Mouse (Mus musculus): ENCODE data around the gene Dnajc9.

Gene Dnajc9

DNA sequence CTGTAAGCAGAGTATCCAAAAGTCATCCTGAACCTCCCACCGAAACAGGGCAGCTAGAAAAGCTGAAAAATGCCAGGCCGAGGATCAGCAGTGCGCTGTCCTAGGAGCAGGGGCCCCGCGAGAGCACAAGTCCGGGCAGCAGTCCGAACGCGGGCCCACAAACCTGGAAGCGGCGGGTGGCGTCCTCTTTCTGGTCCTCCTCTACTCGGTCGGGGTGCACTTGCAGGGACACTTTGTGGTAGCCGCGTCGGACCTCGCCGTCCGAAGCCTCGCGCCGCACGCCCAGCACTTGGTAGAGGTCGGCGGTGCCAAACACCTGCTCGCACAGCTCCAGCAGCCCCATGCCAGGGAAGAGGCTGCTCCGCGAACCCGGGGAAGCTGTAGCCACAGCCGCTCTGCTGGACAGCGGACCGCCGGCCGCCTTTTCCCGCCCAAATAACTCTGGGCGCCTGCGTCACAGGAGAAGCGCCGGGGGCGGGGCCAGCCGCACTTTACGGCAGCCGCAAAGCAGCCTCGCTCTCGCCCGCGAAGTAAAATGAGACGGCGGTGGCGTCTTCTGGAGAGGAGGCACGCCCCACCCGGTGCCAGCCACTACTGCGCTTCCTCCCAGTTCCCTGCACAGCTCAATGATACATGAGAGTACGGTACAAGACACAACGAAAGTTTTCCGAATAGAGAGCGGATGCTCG lies at the start of gene Dnajc9:
TSS of gene Dnajc9 (minus strand) at position 470 of the 689 bp plus-strand sequence.
- peak; percentile 98 to 99 for DNase-seq

DNA sequence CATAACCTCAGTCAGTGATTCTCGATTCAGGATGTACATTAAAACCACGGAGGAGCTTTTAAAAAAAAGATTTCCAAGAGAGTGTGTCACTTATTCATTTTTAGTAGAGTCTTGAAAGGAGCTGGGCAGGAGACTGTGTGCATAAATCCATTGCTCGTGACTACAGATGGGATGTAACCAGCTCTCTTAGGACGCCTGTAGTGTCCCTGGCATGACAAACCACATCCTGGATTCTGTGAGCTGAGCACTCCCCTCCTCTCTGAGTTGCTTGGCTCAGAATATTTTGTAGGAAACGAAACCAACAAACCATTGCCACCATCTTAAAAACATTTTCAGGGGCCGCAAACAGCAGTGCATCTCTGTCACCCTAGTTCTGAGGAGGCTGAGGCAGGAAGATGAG lies 48.3 kb upstream of the Dnajc9 start:
- no peak for DNase-seq

DNA sequence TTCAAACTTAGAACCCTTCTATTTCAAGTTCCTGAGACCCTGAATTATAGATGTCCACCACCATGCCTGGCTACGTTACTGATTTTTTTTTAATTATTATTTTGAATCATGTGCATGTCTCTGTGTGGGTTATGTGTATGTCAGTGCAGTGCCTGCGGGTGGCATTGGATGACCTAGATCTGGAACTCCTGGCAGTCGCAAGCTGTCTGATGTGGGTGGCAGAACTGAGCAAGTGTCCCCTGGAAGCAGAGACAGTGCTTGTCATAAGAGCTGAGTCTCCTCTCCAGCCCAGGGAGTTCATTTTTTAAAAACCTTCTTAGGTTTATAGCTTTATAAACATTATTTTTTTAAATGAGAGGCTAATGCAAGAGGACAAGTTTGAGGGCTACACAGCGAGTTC lies 43.7 kb upstream of the Dnajc9 start:
- no peak for DNase-seq

DNA sequence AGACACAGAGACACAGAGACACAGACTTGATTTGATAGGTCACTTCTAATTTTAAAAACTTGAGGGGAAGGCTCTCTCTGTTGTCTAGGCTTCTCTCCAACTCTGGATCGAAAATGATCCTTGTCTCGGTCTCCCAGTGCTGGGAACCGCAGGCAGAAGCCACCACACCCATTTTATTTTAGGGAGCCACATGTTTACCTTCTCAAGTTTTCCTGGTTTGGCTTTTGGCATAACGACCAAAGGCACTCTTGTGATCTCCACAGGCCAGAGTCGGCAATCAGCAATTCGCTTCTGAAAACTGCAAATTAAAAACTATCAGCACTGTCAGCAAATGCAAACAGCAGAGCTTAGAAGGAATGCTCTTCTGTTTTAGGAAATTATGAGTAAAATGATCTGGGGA lies 43.0 kb upstream of the Dnajc9 start:
- DNase-seq = no peak

DNA sequence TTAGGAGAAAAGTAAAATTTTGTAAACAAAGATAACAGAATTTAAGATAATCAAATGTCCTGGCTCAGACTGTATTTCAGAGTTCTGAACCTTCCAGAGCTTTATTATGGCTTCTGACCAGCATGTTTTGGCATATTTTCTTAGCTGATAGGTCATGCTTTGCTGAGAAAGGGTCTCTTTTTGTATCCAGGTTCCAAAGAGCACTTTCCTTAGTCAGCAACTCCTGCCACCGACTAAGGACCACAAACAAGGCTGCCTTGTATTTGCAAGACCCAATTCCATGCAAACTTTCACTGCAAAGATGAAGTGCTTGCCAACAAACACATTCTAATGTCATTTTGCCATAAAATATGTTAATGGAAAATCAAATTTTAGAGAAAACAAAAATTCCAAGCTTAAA lies 41.1 kb upstream of the Dnajc9 start:
- no peak for DNase-seq

DNA sequence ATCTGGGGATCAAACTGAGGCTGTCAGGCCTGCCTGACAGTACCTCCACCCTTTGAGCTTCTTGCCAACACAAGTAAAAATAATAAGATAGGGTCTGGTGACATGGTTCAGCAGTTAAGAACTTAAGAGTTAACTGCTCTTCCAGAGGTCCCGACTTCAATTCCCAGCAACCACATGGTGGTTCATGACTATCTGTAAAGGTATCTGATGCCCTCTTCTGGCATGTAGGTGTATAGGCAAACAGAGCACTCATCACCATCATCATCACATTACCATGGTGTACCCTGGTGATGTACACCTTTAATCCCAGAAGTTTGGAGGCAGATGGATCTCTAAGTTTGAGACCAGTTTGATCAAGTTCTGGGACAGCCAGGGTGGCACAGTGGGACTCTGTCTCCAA lies 39.9 kb upstream of the Dnajc9 start:
- no peak for DNase-seq

DNA sequence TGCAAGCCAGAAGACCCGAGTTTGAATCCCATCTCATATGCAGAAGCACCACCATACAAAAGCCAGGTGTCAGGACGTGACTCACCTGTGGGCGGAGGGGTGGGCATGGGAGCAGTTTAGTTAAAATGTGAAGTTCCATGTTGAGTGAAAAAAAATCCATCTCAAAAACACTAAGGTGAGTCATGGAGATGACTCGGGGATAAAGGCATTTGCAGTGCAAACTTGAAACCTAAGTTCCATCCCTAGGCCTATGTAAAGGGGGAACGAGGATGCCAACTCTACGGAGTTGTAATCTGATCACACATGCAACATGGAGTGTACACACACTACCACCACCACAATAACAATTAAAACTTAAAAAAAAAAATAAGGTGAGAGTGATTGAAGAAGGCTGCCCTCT lies 34.3 kb upstream of the Dnajc9 start:
- DNase-seq = no peak

DNA sequence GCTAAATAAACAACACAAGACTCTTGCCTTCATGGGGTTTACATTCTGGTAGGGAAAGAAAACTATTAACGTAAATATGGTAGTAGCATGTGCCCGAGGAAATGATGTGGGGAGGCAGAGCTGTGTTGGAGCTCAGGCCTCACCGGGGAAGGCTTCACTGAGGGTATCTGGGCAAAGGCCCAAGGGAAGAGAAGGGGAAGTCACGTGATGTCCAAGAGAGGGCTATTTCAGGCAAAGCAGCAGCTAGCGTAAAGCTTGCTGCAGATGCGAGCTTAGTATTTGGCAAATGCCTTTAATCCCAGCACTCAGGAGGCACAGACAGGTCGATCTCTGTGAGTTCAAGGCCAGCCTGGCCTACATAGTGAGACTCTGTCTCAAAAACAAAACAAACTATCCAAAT lies 33.5 kb upstream of the Dnajc9 start:
- DNase-seq = no peak

DNA sequence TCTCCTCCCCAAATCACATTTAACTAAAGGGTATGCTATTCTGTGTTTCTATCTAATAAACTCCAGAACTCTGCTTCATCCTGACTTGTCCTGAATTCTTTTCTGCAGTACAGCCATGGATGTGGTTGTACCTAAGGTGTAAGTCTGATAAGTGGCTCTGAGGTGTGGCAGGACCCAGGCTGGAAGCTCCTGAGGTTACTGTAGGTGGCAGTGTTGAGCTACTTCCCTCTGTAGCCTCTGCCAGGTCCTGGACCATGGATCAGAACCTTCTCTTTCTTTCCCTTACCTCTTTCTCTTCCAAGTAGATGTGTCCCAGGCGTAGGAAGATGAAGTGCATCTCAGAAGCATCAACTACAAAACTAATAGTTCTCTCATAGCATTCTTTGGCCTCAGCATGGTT lies 11.4 kb upstream of the Dnajc9 start:
- DNase-seq = peak; percentile 37 to 60

DNA sequence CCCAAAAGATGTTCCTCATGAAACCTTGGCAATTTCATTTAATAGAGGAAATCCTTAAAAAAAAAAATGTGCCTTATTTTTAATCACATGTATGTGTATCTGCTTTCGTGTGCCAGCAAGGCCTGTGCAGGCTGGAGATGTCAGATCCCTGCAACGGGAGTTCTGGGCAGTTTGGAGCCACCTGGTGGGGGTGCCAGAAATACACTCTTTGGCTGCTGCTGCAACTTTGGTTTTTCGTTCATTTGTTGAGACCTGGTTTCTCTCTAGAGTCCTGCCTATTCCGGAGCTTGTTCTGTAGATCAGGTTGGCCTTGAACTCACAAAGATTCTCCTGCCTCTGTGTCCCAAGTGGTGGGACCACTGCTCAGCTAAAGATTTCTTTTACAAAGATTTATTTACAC lies 10.2 kb upstream of the Dnajc9 start:
- DNase-seq = peak; percentile 59 to 60

DNA sequence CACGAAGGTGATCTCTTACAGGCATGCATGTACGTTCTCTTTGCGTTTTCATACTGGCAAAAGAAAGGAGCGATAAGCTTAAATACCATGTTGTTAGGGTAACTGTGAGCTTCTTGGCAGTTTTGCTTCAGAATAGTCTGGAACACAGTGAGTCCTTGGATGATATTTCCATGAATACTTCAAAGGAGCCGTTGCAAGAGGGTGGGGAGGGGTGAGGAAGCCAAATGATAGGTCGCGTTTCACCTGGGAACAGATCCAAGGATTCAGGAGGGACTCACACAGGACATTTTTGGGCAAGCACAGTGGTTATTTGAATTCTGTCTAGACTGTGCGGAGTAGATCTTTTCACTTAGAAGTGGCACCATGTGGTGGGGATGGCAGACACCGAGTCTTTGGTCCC lies 8.5 kb upstream of the Dnajc9 start:
- no peak for DNase-seq

DNA sequence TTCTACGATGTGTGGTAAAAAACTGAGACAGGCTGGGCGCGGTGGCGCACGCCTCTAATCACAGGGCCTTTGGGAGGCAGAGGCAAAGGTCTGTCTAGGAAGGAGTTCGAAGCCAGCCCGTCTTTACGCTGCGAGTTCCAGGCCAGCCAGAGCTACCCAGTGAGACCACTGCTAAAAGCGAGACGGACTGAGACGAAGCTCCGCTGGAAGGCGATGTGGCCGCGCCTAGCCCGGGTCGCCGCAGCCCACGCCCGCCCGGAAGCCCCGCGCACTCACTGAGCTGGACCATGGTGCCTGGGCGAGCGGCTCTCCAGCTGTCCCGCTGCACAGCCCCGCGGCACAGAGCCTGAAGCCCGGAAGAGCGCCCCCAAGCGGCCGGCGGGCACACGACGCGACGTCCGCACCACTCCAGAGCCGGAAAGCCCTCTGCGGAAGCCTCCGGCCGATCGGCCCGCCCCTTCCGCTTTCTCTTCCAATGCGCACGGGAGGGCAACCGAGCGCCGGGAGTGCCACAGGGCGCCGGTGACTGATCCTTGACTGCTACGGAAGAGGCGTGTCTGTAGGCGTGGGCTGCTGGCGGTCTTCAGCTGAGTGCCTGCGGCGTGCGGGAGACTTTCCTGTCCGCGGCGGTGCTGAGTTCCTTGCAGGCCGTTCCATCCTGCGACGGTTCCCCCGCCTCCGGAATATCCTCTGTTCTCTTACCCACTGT lies 4.6 kb upstream of the Dnajc9 start, which contains the start of gene Mrps16:
TSS of gene Mrps16 (minus strand) at position 430 of the 709 bp plus-strand sequence.
- peak; percentile 94 to 98 for DNase-seq

DNA sequence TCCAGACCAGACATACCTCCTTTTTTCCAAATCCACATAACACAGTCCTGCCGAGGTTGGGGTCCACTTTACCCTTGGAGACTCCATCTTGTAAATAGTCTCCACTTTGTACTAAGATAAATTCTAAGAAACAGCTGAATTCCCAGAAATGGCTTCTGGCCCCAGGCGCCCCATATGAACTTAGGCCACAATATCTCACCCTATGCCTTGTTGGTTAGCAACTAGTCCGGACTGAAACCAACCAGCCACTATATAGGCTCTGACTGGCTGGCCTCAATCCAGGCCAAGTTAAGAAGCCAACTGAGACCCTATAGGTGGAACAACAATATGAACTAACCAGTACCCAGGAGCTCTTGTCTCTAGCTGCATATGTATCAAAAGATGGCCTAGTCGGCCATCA lies 3.6 kb upstream of the Dnajc9 start:
- DNase-seq = no peak

DNA sequence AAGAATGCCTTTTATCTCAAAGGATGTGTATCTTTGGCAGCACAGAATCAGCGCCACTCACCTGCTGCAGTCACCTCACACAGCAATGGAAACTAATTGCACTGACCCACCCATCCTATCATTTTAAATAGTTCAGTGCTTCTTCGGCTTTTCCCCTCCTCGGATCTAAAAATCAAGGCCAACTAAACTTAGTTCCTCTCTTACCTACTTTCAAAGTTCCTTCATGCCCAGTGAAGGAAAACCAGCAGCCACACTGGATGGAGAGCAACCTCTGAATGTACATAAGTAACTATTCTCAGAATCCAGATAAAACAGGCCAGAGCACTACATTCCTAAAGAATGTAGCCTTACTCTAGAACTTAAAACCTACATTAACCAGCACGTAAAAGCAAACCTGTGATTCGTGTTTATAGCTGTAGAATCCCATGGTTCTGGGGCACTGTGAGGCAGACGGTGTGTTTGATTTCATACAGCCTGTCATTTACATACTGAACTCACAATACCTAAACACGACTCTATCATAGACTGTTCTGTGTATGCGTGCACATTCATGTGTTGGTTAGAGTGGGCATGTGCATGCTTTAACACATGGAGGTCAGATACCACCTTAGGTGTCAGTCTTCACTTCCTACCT lies 853 bp upstream of the Dnajc9 start:
- DNase-seq = no peak

DNA sequence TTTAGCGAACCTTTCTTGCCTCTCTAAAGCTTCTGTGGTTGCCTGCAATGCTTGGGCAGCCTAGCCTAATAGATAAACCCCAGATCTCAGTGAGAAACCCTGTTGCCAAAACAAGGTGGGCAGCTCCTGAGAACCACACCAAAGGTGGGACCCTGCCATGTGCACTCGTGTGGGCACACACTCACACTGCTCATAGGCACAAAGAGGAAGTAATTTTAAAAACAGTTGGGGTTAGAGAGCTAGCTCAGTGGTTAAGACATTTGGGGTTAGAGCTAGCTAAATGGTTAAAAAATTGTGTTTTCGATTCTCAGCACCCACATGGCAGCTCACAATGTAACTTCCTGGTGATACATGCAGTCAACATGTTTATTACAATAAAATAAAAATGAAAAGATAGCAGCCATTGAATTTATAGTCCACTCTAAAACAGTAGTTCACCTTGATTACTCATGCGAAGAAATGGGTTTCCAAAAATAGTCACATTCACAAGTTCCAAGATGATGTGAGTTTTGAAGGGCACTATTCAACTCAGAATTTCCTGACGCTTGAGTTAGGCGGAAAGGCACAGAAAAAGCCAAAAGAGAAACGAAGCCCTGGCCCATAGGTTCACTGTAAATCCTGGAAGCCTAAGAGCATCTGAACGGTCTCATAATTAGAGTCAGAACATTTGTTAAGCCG lies 8.8 kb downstream of the Dnajc9 start:
- DNase-seq = no peak

DNA sequence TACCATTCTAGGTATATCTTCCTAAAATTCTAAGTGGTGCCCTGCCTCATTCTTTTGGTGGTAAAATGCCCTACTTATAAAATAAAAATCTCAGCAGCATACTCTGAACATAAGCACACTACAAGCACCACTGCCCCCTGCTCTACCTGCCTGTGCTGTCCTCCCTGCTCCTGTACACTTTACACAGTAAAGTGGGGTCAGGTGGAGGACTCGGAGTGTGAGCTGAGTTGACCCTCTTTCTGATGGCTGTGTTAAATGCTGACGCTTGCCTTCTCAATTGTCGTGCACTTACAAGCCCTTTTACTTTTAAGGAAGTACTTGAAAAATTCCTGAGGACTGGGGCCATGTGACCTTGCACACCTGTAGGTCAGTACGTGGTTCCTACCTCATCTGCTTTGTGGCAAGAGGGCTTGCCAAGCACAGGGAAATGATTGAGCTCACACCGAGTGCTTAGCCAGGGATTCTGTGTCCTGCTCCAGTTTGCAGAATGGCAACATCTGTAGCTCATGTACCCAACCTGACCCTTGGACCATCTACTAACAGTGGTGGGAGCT lies 9.5 kb downstream of the Dnajc9 start:
- no peak for DNase-seq

DNA sequence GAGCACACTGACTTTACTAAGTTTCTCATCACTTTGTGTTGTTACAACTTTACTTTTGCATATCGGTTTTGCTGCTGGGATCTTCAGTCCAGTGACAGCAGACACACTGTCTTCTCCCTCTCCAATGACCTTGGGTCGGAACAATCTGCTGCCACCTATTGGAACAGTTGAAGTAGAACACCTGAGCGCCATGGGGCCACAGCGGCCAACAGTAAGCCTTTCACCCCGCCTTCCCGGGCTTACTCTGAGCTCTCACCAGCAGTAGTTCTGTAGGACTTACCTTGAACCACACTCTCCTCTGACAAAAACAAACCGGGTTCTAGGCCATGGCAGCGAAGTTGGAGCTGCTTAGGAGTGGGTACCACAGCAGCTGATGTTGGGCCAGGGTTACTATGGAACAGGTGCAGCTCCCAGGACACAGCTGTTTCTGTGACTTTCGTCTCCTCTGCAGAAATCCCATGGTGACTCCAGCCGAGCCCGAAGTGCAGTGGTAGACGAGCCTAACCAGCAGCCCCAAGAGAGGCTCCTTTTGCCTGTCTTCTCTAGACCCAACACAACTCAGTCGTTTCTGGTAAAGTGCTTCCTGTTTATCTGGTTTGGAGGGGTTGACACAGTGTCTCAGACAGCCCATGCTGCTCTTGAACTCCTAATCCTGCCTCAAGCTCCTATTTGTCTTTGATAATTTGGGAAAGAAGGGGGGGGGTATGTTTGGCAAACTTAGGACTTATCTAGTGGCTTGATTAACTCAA lies 10.2 kb downstream of the Dnajc9 start:
- peak; percentile 62 to 71 for DNase-seq

DNA sequence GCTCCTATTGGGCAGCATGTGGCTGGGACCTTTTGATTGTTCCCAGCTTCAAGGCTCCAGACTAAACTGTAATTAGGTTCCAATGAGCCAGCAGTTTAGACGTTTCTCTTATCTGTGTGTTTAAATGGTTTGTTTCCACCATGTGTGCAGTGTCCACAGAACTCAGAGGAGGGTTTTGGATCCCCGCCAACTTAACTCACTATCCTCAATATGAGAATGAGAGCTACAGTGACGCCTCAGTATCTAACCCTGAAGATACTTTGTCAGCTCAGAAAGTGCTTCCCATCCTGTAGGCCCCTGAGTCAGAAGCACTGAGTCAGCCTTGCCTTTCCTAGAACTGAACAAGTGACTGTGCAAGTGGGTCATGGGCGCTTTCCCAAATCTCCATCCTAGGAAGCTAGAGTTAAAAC lies 11.6 kb downstream of the Dnajc9 start:
- DNase-seq = no peak

DNA sequence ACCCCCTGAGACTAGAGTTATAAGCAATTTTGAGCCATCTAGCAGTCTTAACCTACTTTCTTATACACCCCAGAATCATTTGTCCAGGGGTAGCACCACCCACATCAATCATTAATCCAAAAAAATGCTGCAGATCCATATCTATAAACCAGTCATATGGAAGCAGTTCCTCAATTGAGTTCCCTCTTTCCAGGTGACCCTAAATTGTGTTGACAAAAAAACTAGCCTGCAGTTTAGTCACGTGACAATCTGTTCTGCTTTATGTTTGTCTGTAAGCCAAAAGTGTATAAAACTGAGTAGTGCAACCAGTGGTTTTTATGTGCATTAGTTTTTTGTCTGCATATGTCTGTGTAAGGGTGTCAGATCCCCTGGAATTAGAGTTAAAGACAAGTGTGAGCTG lies 16.9 kb downstream of the Dnajc9 start:
- DNase-seq = no peak

DNA sequence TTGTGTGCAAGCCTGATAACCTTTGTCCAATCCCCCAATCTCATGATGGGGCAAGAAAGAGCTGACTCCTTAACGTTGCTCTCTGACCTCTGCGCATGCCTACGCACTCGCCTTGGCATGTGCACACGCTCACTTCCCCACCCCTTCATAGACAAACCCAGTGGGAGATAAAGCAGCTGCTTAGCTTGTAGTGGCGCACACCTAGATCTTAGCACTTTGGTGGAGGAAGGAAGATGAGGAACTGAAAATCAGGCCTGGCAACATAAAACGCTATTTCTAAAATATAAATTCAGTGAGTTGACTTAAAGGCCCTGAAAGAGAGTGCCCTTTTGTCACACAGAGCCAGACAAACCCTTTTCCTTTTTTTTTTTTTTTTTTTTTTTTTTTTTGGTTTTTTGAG lies 17.9 kb downstream of the Dnajc9 start:
- DNase-seq = no peak

DNA sequence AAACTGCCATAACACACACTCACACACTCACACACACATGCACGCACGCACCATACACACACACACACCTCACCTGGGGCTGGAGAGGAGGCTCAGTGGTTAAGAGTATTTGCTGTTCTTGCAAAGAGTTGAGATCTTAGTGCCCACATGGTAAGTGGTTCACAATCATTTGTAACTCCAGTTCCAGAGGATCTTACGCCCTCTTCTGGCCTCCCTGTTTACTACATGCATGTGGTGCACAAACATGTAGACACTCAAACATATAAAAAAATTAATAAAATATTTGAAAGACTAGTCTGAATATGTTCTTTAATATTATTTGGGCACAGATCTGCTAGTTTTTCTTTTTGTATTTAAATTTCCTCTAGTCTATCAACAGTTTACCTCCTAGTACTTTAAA lies 20.4 kb downstream of the Dnajc9 start:
- no peak for DNase-seq

DNA sequence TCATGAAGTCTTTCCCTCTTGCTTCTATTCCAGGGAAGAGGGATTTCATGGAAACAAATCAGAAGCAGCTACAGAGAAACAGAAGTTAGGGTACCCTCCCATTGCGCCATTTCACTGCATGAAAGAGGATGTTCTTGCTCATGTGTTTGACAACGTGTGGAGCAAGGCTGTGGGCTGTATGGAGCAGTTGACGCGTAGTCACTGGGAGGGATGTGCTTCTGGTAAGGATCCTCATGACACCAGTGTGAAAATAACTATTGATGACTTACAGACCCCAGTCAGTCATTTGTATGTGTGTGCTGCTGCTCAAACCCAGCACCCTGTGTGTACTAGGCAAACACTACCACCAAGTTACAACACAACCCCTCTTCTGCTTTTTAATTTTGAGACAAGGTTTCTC lies 25.5 kb downstream of the Dnajc9 start:
- DNase-seq = no peak

Data from kidney, postnatal 4 days (tissue).